Comparison of ENCODE assay signal across 31 mouse cellular contexts in genomic region chr14:27155088-27155487, GRCm38 (mm10).
"Had no signal": no experiment of that assay in that cellular context is flagged by ENCODE, and none has a peak within 500 bp of the region (broad histone marks: within the 10 kb centered on the region; RNA-seq: fewer than 3 reads in every experiment).

No protein-coding gene starts in this region.

- H3K9ac ChIP-seq: limb, embryonic 12.5 days; limb, embryonic 13.5 days; limb, embryonic 15.5 days; liver, embryonic 12.5 days; liver, embryonic 13.5 days; liver, embryonic 14.5 days; liver, embryonic 15.5 days; liver, postnatal 0 days; lung, embryonic 14.5 days; lung, embryonic 15.5 days; midbrain, embryonic 12.5 days; midbrain, embryonic 13.5 days; midbrain, embryonic 15.5 days; neural tube, embryonic 12.5 days had no signal

- H3K27ac ChIP-seq: limb, embryonic 10.5 days; limb, embryonic 12.5 days; limb, embryonic 13.5 days; limb, embryonic 15.5 days; liver, embryonic 12.5 days; liver, embryonic 13.5 days; liver, embryonic 14.5 days; liver, embryonic 15.5 days; lung, embryonic 15.5 days; macrophage; midbrain, embryonic 10.5 days; midbrain, embryonic 12.5 days; midbrain, embryonic 13.5 days; midbrain, embryonic 15.5 days; neural tube, embryonic 12.5 days had no signal

- H3K4me2 ChIP-seq: limb, embryonic 12.5 days; limb, embryonic 13.5 days; limb, embryonic 15.5 days; liver, embryonic 11.5 days; liver, embryonic 12.5 days; liver, embryonic 13.5 days; liver, embryonic 15.5 days; lung, embryonic 14.5 days; lung, embryonic 15.5 days; midbrain, embryonic 11.5 days; midbrain, embryonic 12.5 days; midbrain, embryonic 13.5 days; midbrain, embryonic 15.5 days; neural tube, embryonic 12.5 days had no signal

- H3K4me1 ChIP-seq: liver, embryonic 12.5 days; liver, embryonic 13.5 days; liver, embryonic 15.5 days; megakaryocyte, embryonic 14.5 days; midbrain, embryonic 10.5 days; midbrain, embryonic 12.5 days; neural tube, embryonic 12.5 days had no signal

- DNase-seq: left cerebral cortex, postnatal 4 days; liver; liver, embryonic 13.5 days; liver, postnatal 0 days; lung, adult 18-20 months; lung, adult 2 months; lung, embryonic 14.5 days; lung, postnatal 10 days; lung, postnatal 14 days; lung, postnatal 36 days; lung, postnatal 4 days; midbrain, embryonic 14.5 days had no signal

- H3K27me3 ChIP-seq: limb, embryonic 12.5 days; limb, embryonic 15.5 days; liver, embryonic 12.5 days; liver, embryonic 13.5 days; liver, embryonic 15.5 days; lung, embryonic 15.5 days; midbrain, embryonic 12.5 days; midbrain, embryonic 13.5 days; midbrain, embryonic 15.5 days; neural tube, embryonic 12.5 days had no signal

- H3K4me3 ChIP-seq: limb, embryonic 10.5 days; limb, embryonic 12.5 days; limb, embryonic 13.5 days; limb, embryonic 15.5 days; liver, embryonic 12.5 days; liver, embryonic 13.5 days; liver, embryonic 15.5 days; lung, embryonic 15.5 days; megakaryocyte, embryonic 14.5 days; midbrain, embryonic 10.5 days; midbrain, embryonic 12.5 days; midbrain, embryonic 13.5 days; midbrain, embryonic 15.5 days; neural tube, embryonic 12.5 days had no signal

- ATAC-seq: liver, embryonic 12.5 days; liver, postnatal 0 days; lung, postnatal 0 days; midbrain, embryonic 13.5 days; midbrain, embryonic 15.5 days; midbrain, embryonic 16.5 days had no signal

- H3K9me3 ChIP-seq: limb, embryonic 10.5 days; limb, embryonic 12.5 days; limb, embryonic 13.5 days; limb, embryonic 15.5 days; liver, embryonic 12.5 days; liver, embryonic 13.5 days; liver, embryonic 15.5 days; lung, embryonic 15.5 days; megakaryocyte, embryonic 14.5 days; midbrain, embryonic 10.5 days; midbrain, embryonic 12.5 days; midbrain, embryonic 13.5 days; midbrain, embryonic 15.5 days; neural tube, embryonic 12.5 days had no signal

- H3K36me3 ChIP-seq: limb, embryonic 10.5 days; limb, embryonic 12.5 days; limb, embryonic 13.5 days; limb, embryonic 15.5 days; liver, embryonic 12.5 days; liver, embryonic 13.5 days; liver, embryonic 15.5 days; lung, embryonic 15.5 days; midbrain, embryonic 10.5 days; midbrain, embryonic 12.5 days; midbrain, embryonic 13.5 days; midbrain, embryonic 15.5 days; neural tube, embryonic 12.5 days had no signal
